Mouse (Mus musculus): Measurements from ENCODE around the gene Kcnq2.

DNA sequence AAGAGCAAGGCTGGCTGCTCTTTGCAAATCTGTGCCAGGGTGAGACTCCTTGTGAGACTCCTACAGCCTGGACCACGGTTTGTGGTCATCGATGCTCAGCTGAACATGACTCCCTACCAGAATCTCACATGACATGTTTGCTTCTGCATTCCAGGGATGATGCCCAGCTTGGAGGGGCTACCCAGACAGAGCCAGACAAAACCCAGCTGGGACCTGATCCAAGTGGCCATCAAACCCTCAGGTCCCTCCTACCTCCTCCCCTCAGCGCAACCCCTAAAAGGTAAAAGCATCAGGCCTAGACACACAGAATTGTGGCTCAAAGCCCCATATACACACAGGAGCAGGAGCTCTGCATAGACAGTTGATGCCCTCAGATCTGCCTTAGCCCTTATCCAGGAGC lies 19.3 kb upstream of the Kcnq2 start:
- no peak for TF ChIP-seq MAX (IDR thresholded peaks at IDR 0.05)
- no peak for TF ChIP-seq CTCF (IDR thresholded peaks at IDR 0.05; ENCODE audit: control insufficient read depth, insufficient read depth, insufficient read length)
- no peak for TF ChIP-seq CEBPB (IDR thresholded peaks at IDR 0.05; ENCODE audit: low read depth)
- TF ChIP-seq MYOG (IDR thresholded peaks at IDR 0.05; ENCODE audit: control insufficient read depth, extremely low read depth, insufficient read length): no peak
- TF ChIP-seq FOSL1 (IDR thresholded peaks at IDR 0.05; ENCODE audit: insufficient read depth, low read length, poor library complexity, severe bottlenecking): no peak
